Mouse (Mus musculus) heart, adult 8-10 months (tissue): ENCODE measurements around the gene Tspyl2. TPM values are rescaled to one million over a fixed set of nuclear protein-coding genes. Genes with fewer than 3 reads are reported as not detected.
A peak's percentile ranks its signal among the peaks of the same experiment; 100 is the strongest.
"Not testable (repeated sequence)": the region's sequence is repeated elsewhere in the genome, so short reads cannot be mapped to it uniquely, and the experiment has no call there.

ENCODE experiments used
- DNase-seq: peaks from one replicate; pipeline ENCODE4 v3.0.0; 2022; ENCODE audit warnings: low spot score
- total RNA-seq, 4 experiments: library from RNA; stranded (reverse); gene quantifications; 2 replicates each; pipeline ENCODE4 v1.2.4; 2022

Gene Tspyl2
- 10 to 100 TPM; 10.9 to 17.1 (median 11.9) TPM for total RNA-seq

- DNase-seq = peak; percentile 93
Measured at GRCm38 (mm10) chrX:152342358-152342901, at the start of gene Tspyl2. Tspyl2 (minus strand) TSS chrX:152342425.

GRCm38 (mm10) chrX:152368397-152369273 lies 26.4 kb upstream of the Tspyl2 start, which contains the start of gene Gpr173:
Gpr173 (minus strand) TSS chrX:152368704.
- DNase-seq = peak; percentile 19

- no peak for DNase-seq
Measured at GRCm38 (mm10) chrX:152368054-152368396, 25.8 kb upstream of the Tspyl2 start.

- DNase-seq = no peak
Measured at GRCm38 (mm10) chrX:152366418-152366817, 24.2 kb upstream of the Tspyl2 start.

- peak; percentile 44 for DNase-seq
Measured at GRCm38 (mm10) chrX:152352553-152353153, 10.4 kb upstream of the Tspyl2 start.

- DNase-seq = no peak
Measured at GRCm38 (mm10) chrX:152347041-152347440, 4.8 kb upstream of the Tspyl2 start.

GRCm38 (mm10) chrX:152346587-152346986 lies 4.4 kb upstream of the Tspyl2 start:
- DNase-seq = no peak

GRCm38 (mm10) chrX:152342903-152343302 lies 678 bp upstream of the Tspyl2 start:
- DNase-seq = no peak

- DNase-seq = no peak
Measured at GRCm38 (mm10) chrX:152341496-152341895, 729 bp downstream of the Tspyl2 start.

GRCm38 (mm10) chrX:152336546-152337332 lies 5.5 kb downstream of the Tspyl2 start:
- peak; percentile 90 for DNase-seq

- not testable (repeated sequence) for DNase-seq
Measured at GRCm38 (mm10) chrX:152336123-152336522, 6.1 kb downstream of the Tspyl2 start.

GRCm38 (mm10) chrX:152329400-152329799 lies 12.8 kb downstream of the Tspyl2 start:
- not testable (repeated sequence) for DNase-seq

GRCm38 (mm10) chrX:152327689-152328052 lies 14.6 kb downstream of the Tspyl2 start:
- DNase-seq = no peak

- DNase-seq = peak; percentile 86
Measured at GRCm38 (mm10) chrX:152326996-152327688, 15.1 kb downstream of the Tspyl2 start, which contains the start of gene Kantr. Kantr (minus strand) TSS chrX:152327495.

- DNase-seq = no peak
Measured at GRCm38 (mm10) chrX:152323584-152323983, 18.6 kb downstream of the Tspyl2 start.

GRCm38 (mm10) chrX:152322776-152323175 lies 19.4 kb downstream of the Tspyl2 start:
- no peak for DNase-seq

GRCm38 (mm10) chrX:152320535-152320934 lies 21.7 kb downstream of the Tspyl2 start:
- no peak for DNase-seq

GRCm38 (mm10) chrX:152307942-152308341 lies 34.3 kb downstream of the Tspyl2 start:
- no peak for DNase-seq

GRCm38 (mm10) chrX:152307371-152307770 lies 34.9 kb downstream of the Tspyl2 start:
- DNase-seq = no peak

- DNase-seq = no peak
Measured at GRCm38 (mm10) chrX:152306224-152306623, 36.0 kb downstream of the Tspyl2 start.

GRCm38 (mm10) chrX:152287026-152287425 lies 55.2 kb downstream of the Tspyl2 start:
- not testable (repeated sequence) for DNase-seq
